In the genomic region with DNA sequence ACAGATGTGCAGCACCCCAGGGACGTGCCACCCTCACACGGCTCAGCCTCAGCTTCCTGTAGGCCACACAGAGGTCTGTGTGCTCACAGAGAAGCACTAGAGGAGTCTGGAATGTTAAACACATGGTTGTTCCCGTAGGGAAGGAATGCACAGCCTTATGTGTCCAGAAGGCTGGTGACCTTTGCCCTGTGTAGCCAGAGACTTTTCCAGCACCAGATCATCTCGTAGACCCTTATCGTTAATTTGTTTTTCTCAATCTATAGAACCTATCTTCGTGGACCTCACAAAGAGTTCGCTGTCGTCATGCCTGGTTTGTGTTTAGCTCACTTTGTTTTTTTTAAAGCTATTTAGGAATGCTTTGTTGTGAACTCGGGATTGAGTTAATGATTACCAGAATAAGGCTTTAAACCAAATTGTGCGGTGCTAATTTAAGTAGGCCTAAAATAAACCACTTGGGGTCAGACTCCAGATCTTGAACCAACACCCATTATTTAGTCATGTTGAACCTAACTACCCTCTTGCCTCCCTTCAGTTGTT, we compare ENCODE assay signal across 18 mouse cellular contexts. TPM values are rescaled to one million over a fixed set of nuclear protein-coding genes. Genes with fewer than 3 reads are reported as not detected.
DNase-seq lines count a peak whose midpoint lies in the region; ATAC-seq and TF ChIP-seq lines count a peak whose summit lies in the region.
"Had no signal": no experiment of that assay in that cellular context is flagged by ENCODE, and none has a peak within 500 bp of the region (broad histone marks: within the 10 kb centered on the region; RNA-seq: fewer than 3 reads in every experiment).

No protein-coding gene starts in this region.

- intact Hi-C loops in heart, postnatal 36 days (cut with DNase I), result no loop called here
- intact Hi-C loops in left cerebral cortex, postnatal 25 days (cut with DNase I), result no loop called here

- H3K9ac ChIP-seq in intestine, embryonic 14.5 days (ENCODE audit: low read length), result no peak overlapping the region
- no peak overlapping the region for H3K9ac ChIP-seq in kidney, embryonic 16.5 days (replicated peaks; ENCODE audit: low read length)
- H3K9ac ChIP-seq in liver, postnatal 0 days (replicated peaks), result no peak overlapping the region
- H3K9ac ChIP-seq: heart, embryonic 13.5 days; midbrain, embryonic 15.5 days; neural tube, embryonic 12.5 days had no signal

- no peak for DNase-seq in heart, embryonic 10.5 days (ENCODE audit: low spot score)
- DNase-seq in heart, postnatal 36 days, result no peak
- no peak for DNase-seq in intestine, embryonic 14.5 days (ENCODE audit: low spot score)
- no peak for DNase-seq in liver, postnatal 0 days
- no peak for DNase-seq in left cerebral cortex, postnatal 25 days (ENCODE audit: low spot score in 2 of 2)
- DNase-seq in ovary, postnatal 14 days (ENCODE audit: low spot score), result no peak
- DNase-seq in retina, embryonic 14.5 days (ENCODE audit: low spot score), result no peak
- DNase-seq: adrenal gland, postnatal 14 days; cerebellum, postnatal 14 days; gastrocnemius, postnatal 14 days; retina, postnatal 1 day; spleen, adult 18-20 months had no signal

- H3K4me3 ChIP-seq in heart, embryonic 10.5 days, result no peak overlapping the region
- H3K4me3 ChIP-seq in intestine, embryonic 14.5 days (ENCODE audit: low read depth, low read length), result no peak overlapping the region
- no peak overlapping the region for H3K4me3 ChIP-seq in kidney, embryonic 16.5 days (ENCODE audit: low read length)
- no peak overlapping the region for H3K4me3 ChIP-seq in liver, postnatal 0 days (ENCODE audit: low read depth, low read length)
- H3K4me3 ChIP-seq: heart, embryonic 13.5 days; hindbrain, embryonic 10.5 days; midbrain, embryonic 15.5 days; neural tube, embryonic 12.5 days had no signal

- no peak overlapping the region for H3K4me2 ChIP-seq in intestine, embryonic 14.5 days (ENCODE audit: low read length)
- H3K4me2 ChIP-seq in kidney, embryonic 16.5 days (replicated peaks; ENCODE audit: low read depth, low read length), result no peak overlapping the region
- no peak overlapping the region for H3K4me2 ChIP-seq in liver, postnatal 0 days (ENCODE audit: low read depth, low read length)
- H3K4me2 ChIP-seq: heart, embryonic 13.5 days; midbrain, embryonic 15.5 days; neural tube, embryonic 12.5 days had no signal

- H3K27ac ChIP-seq in heart, embryonic 10.5 days, result 0 out of 2 replicates have a peak overlapping the region, but pooled peaks have one; percentile 36
- 0 out of 2 replicates have a peak overlapping the region, but pooled peaks have one; percentile 1 for H3K27ac ChIP-seq in intestine, embryonic 14.5 days (ENCODE audit: low read depth)
- H3K27ac ChIP-seq in kidney, embryonic 16.5 days (ENCODE audit: low read length), result peak overlapping the region; percentile 91
- H3K27ac ChIP-seq in liver, postnatal 0 days (ENCODE audit: low read depth), result peak overlapping the region; percentile 18
- H3K27ac ChIP-seq: heart, embryonic 13.5 days; hindbrain, embryonic 10.5 days; midbrain, embryonic 15.5 days; neural tube, embryonic 12.5 days had no signal

- 0 out of 2 replicates have a peak, but pooled peaks cover 4% of the 10 kb centered on the region for H3K4me1 ChIP-seq in heart, embryonic 10.5 days
- no peaks in the 10 kb centered on the region for H3K4me1 ChIP-seq in intestine, embryonic 14.5 days (replicated peaks; ENCODE audit: control insufficient read depth, insufficient read depth, low read length)
- H3K4me1 ChIP-seq in kidney, embryonic 16.5 days (ENCODE audit: insufficient read depth, low read length), result peaks cover 9% of the 10 kb centered on the region; the same call in 1 of the 2 replicates
- H3K4me1 ChIP-seq in liver, postnatal 0 days (ENCODE audit: insufficient read depth), result no peaks in the 10 kb centered on the region
- H3K4me1 ChIP-seq: heart, embryonic 13.5 days; midbrain, embryonic 15.5 days; neural tube, embryonic 12.5 days had no signal

- H3K27me3 ChIP-seq in heart, embryonic 10.5 days (ENCODE audit: insufficient read depth, poor library complexity, severe bottlenecking), result 0 out of 2 replicates have a peak, but pooled peaks cover 9% of the 10 kb centered on the region
- H3K27me3 ChIP-seq in intestine, embryonic 14.5 days (replicated peaks; ENCODE audit: control insufficient read depth, insufficient read depth, low read length), result no peaks in the 10 kb centered on the region
- H3K27me3 ChIP-seq in kidney, embryonic 16.5 days (ENCODE audit: insufficient read depth, low read length), result no peaks in the 10 kb centered on the region
- H3K27me3 ChIP-seq in liver, postnatal 0 days (ENCODE audit: insufficient read depth, low read length), result no peaks in the 10 kb centered on the region
- H3K27me3 ChIP-seq: midbrain, embryonic 15.5 days had no signal

- WGBS in heart, embryonic 10.5 days, result 59% methylated on average over 10 of the region's 10 CpGs
- WGBS in intestine, embryonic 14.5 days, result 28% methylated on average over 10 of the region's 10 CpGs
- 37% methylated on average over 10 of the region's 10 CpGs for WGBS in kidney, embryonic 16.5 days
- 50% methylated on average over 10 of the region's 10 CpGs for WGBS in liver, postnatal 0 days (ENCODE audit: insufficient replicate concordance)

- no peak for TF ChIP-seq EP300 in liver, postnatal 0 days (IDR thresholded peaks at IDR 0.05; ENCODE audit: low read depth)

- peak; percentile 30; the same call in 1 of the 2 replicates for ATAC-seq in intestine, embryonic 14.5 days (replicated peaks; ENCODE audit: low FRiP score, low TSS enrichment, low read depth)
- peak; percentile 86 for ATAC-seq in kidney, embryonic 16.5 days (ENCODE audit: low FRiP score, low TSS enrichment)
- ATAC-seq in liver, postnatal 0 days, result peak; percentile 67
- ATAC-seq: forebrain, embryonic 16.5 days; midbrain, embryonic 15.5 days had no signal

- TF ChIP-seq CTCF in liver, postnatal 0 days (IDR thresholded peaks at IDR 0.05; ENCODE audit: low read depth), result no peak

- no peaks in the 10 kb centered on the region for H3K9me3 ChIP-seq in heart, embryonic 10.5 days
- no peaks in the 10 kb centered on the region for H3K9me3 ChIP-seq in intestine, embryonic 14.5 days (ENCODE audit: control insufficient read depth, low read length)
- no peaks in the 10 kb centered on the region for H3K9me3 ChIP-seq in kidney, embryonic 16.5 days (ENCODE audit: low read length)
- no peaks in the 10 kb centered on the region for H3K9me3 ChIP-seq in liver, postnatal 0 days (ENCODE audit: low read length)
- H3K9me3 ChIP-seq: heart, embryonic 13.5 days; hindbrain, embryonic 10.5 days; midbrain, embryonic 15.5 days; neural tube, embryonic 12.5 days had no signal

- H3K36me3 ChIP-seq in heart, embryonic 10.5 days, result no peaks in the 10 kb centered on the region
- H3K36me3 ChIP-seq in intestine, embryonic 14.5 days (ENCODE audit: control insufficient read depth, insufficient read depth, low read length), result no peaks in the 10 kb centered on the region
- no peaks in the 10 kb centered on the region for H3K36me3 ChIP-seq in kidney, embryonic 16.5 days (ENCODE audit: insufficient read depth, low read length)
- no peaks in the 10 kb centered on the region for H3K36me3 ChIP-seq in liver, postnatal 0 days (replicated peaks; ENCODE audit: insufficient read depth, low read length)
- H3K36me3 ChIP-seq: heart, embryonic 13.5 days; hindbrain, embryonic 10.5 days; midbrain, embryonic 15.5 days; neural tube, embryonic 12.5 days had no signal

RNA-seq across cellular contexts. Expression of a gene that starts 10.0 kb away (rescaled TPM):
- 1.7 and 4.3 TPM in 2 replicates for polyA plus RNA-seq in heart, embryonic 10.5 days (2016; fragmentation: Nextera tagmentation; extraction: Ambion mirVana)
- 1 to 10 TPM; 3.1 to 3.6 TPM for total RNA-seq in heart, postnatal 36 days (2021)
- 11.1 and 13.3 TPM in 2 replicates for polyA plus RNA-seq in intestine, embryonic 14.5 days (2014; fragmentation: Nextera tagmentation; extraction: Ambion mirVana)
- polyA plus RNA-seq in kidney, embryonic 16.5 days (2015; fragmentation: Nextera tagmentation; extraction: Ambion mirVana), result 19.6 and 25.3 TPM in 2 replicates
- 27.3 and 30.0 TPM in 2 replicates for polyA plus RNA-seq in liver, postnatal 0 days (2015; fragmentation: Nextera tagmentation; extraction: Ambion mirVana)
- 10 to 100 TPM; 49.2 to 57.9 TPM for total RNA-seq in left cerebral cortex, postnatal 25 days (2021)

RNA-seq across cellular contexts. Expression of a gene that starts 38.7 kb away (rescaled TPM):
- polyA plus RNA-seq in heart, embryonic 10.5 days (2016; fragmentation: Nextera tagmentation; extraction: Ambion mirVana), result 57.7 and 80.7 TPM in 2 replicates
- total RNA-seq in heart, postnatal 36 days (2021), result 100 to 1,000 TPM; 121 to 130 TPM
- polyA plus RNA-seq in intestine, embryonic 14.5 days (2014; fragmentation: Nextera tagmentation; extraction: Ambion mirVana), result 86.0 and 96.0 TPM in 2 replicates
- polyA plus RNA-seq in kidney, embryonic 16.5 days (2015; fragmentation: Nextera tagmentation; extraction: Ambion mirVana), result 89.9 and 100 TPM in 2 replicates
- polyA plus RNA-seq in liver, postnatal 0 days (2015; fragmentation: Nextera tagmentation; extraction: Ambion mirVana), result 68.4 and 73.4 TPM in 2 replicates
- 10 to 100 TPM; 42.1 to 48.7 TPM for total RNA-seq in left cerebral cortex, postnatal 25 days (2021)

RNA-seq across cellular contexts. Expression of a gene that starts 46.1 kb away (rescaled TPM):
- polyA plus RNA-seq in heart, embryonic 10.5 days (2016; fragmentation: Nextera tagmentation; extraction: Ambion mirVana), result 16.8 and 17.5 TPM in 2 replicates
- 10 to 100 TPM; 11.6 to 15.6 TPM for total RNA-seq in heart, postnatal 36 days (2021)
- 19.7 and 20.1 TPM in 2 replicates for polyA plus RNA-seq in intestine, embryonic 14.5 days (2014; fragmentation: Nextera tagmentation; extraction: Ambion mirVana)
- polyA plus RNA-seq in kidney, embryonic 16.5 days (2015; fragmentation: Nextera tagmentation; extraction: Ambion mirVana), result 21.7 and 22.2 TPM in 2 replicates
- polyA plus RNA-seq in liver, postnatal 0 days (2015; fragmentation: Nextera tagmentation; extraction: Ambion mirVana), result 9.0 and 9.2 TPM in 2 replicates
- 10 to 100 TPM; 77.4 to 79.3 TPM for total RNA-seq in left cerebral cortex, postnatal 25 days (2021)

Comparison
In these comparisons a context has a peak if more than half of its experiments do, and no peak if none do; other contexts are left out.
1. H3K27ac ChIP-seq: peak in every context shown above with its lines; median percentile 91 in kidney, embryonic 16.5 days; 36 in heart, embryonic 10.5 days; 18 in liver, postnatal 0 days; 1 in intestine, embryonic 14.5 days.
2. ATAC-seq: peak in every context shown above with its lines; median percentile 86 in kidney, embryonic 16.5 days; 67 in liver, postnatal 0 days; 30 in intestine, embryonic 14.5 days.